Mouse (Mus musculus): ENCODE measurements around the gene Polr2b.

DNA sequence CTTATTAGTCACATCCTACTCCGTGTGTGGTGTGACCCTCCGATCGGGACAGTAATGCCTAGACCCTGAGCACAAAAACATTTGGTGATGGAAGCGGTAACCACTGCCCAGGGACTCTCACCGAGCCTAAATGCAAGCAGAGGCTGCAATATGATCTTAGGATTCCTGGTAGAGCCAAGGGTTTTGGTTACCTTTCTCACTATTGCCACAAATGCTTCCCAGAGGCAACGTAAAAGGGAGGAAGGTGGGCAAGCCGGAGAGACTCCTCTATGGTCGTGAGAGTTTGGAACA is 77.4 kb downstream of the Polr2b start:
- TF ChIP-seq POLR2A (IDR thresholded peaks at IDR 0.05; ENCODE audit: borderline replicate concordance, insufficient read depth, low read length) (no peak), CTCF (IDR thresholded peaks at IDR 0.05; ENCODE audit: borderline replicate concordance, insufficient read depth, low read depth, low read length) (no peak)
